Mouse (Mus musculus) kidney, embryonic 14.5 days (tissue): ENCODE results near the gene Frmd4a. TPM values are rescaled to one million over a fixed set of nuclear protein-coding genes. Genes with fewer than 3 reads are reported as not detected.

Experiments used
- ATAC-seq: fragments of 200-750 bp; cut with Nextera tagmentation; 2 replicates; pipeline ENCODE4 v1.8.0; 2017; ENCODE audit warnings: moderate number of reproducible peaks, mild to moderate bottlenecking, moderate TSS enrichment, moderate library complexity; ENCODE audit not compliant: low FRiP score, low TSS enrichment
- H3K27ac ChIP-seq: fragments of 300-500 bp; sonication (generic); 2 replicates; pipeline ENCODE4 v1.5.1; 2014; ENCODE audit warnings: low read depth, mild to moderate bottlenecking, low read length, moderate library complexity, mixed read lengths
- H3K27me3 ChIP-seq: fragments of 300-500 bp; sonication (generic); 2 replicates; pipeline ENCODE4 v1.6.1; 2014; ENCODE audit warnings: mild to moderate bottlenecking, low read length; ENCODE audit not compliant: control insufficient read depth, insufficient read depth
- H3K36me3 ChIP-seq: fragments of 300-500 bp; sonication (generic); 2 replicates; pipeline ENCODE4 v1.6.1; 2014; ENCODE audit warnings: low read length, mixed read lengths; ENCODE audit not compliant: control insufficient read depth, insufficient read depth
- H3K4me1 ChIP-seq: fragments of 300-500 bp; sonication (generic); 2 replicates; pipeline ENCODE4 v1.6.1; 2014; ENCODE audit warnings: low read length, mixed read lengths; ENCODE audit not compliant: control insufficient read depth, insufficient read depth
- H3K4me2 ChIP-seq: fragments of 300-500 bp; sonication (generic); replicated peaks from 2 replicates; pipeline ENCODE4 v1.6.1; 2014; ENCODE audit warnings: low read depth, mild to moderate bottlenecking, low read length
- H3K4me3 ChIP-seq: fragments of 300-500 bp; sonication (generic); 2 replicates; pipeline ENCODE4 v1.5.1; 2014; ENCODE audit warnings: mild to moderate bottlenecking, low read length
- H3K9ac ChIP-seq: fragments of 300-500 bp; sonication (generic); 2 replicates; pipeline ENCODE4 v1.6.1; 2014; ENCODE audit warnings: low read depth, mild to moderate bottlenecking, low read length, moderate library complexity
- H3K9me3 ChIP-seq: fragments of 300-500 bp; sonication (generic); 2 replicates; pipeline ENCODE4 v1.6.1; 2016; ENCODE audit warnings: low read length; ENCODE audit not compliant: control insufficient read depth
- WGBS: fragments of 180-500 bp; shearing (Covaris S2); extraction: QIAGEN DNeasy Blood & Tissue Kit; methylation state at CpG from one replicate; pipeline ENCODE4 v1.1.7; 2014; 5-methylcytosine and 5-hydroxymethylcytosine counted together
- polyA plus RNA-seq: library from polyadenylated mRNA; unstranded; fragments of >200 nt; fragmentation: Nextera tagmentation; extraction: Ambion mirVana; gene quantifications from 2 replicates; pipeline ENCODE4 v1.2.1, GENCODE M21; 2014

The Frmd4a gene
- polyA plus RNA-seq, 1 experiment from 2014 or later: 39.2 TPM

DNA sequence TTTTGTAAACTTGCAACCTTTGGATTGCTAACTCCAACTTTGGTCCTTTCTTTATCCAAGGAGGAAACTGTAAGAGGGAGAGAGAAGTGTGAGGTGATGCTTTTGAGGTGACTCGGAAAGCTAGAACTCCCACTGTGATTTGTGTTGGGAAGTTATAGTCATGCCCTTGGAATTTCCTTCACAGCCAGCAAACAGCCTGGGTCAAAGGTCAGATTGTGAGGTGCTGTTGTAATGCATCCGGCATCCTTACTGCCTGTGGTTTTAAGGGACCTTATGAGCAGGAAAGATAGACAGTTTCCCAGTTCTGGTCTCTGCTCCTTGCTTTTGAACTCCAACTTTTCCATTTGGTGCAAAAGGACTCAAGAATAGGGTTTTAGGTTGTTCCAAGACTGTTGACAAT lies 404.2 kb downstream of the Frmd4a start:
- no peak for ATAC-seq
- no peaks in the 10 kb centered on the region for H3K4me1 ChIP-seq
- no peak overlapping the region for H3K27ac ChIP-seq
- H3K36me3 ChIP-seq: no peaks in the 10 kb centered on the region
- H3K4me3 ChIP-seq: no peak overlapping the region
- WGBS: 13% methylated on average over 2 of the region's 2 CpGs
- H3K9ac ChIP-seq: no peak overlapping the region
- H3K27me3 ChIP-seq: no peaks in the 10 kb centered on the region
- H3K9me3 ChIP-seq: no peaks in the 10 kb centered on the region
- H3K4me2 ChIP-seq: no peak overlapping the region

DNA sequence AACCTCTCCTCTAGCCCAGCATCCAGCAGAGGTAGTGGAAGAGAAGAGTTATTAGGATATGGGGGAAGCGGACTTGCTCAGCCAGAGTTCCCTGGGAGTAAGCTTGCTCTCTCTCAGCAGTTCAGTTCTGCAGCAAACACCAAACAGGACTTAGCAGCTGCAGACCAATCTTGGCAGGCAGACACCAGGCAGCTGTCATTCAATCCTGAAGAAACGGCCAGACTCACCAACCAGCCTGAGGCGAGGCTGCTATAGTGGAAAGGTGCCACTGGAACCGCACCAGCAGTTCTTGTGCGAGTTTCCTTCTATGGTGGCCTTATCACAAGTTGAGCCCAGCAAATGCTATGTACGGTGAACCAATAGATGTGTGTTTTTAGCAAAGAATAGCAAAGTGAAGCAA lies 406.4 kb downstream of the Frmd4a start:
- no peak overlapping the region for H3K4me3 ChIP-seq
- H3K4me2 ChIP-seq: no peak overlapping the region
- no peaks in the 10 kb centered on the region for H3K36me3 ChIP-seq
- no peak overlapping the region for H3K27ac ChIP-seq
- no peaks in the 10 kb centered on the region for H3K27me3 ChIP-seq
- no peaks in the 10 kb centered on the region for H3K4me1 ChIP-seq
- 83% methylated on average over 6 of the region's 6 CpGs for WGBS
- no peak for ATAC-seq
- H3K9ac ChIP-seq: no peak overlapping the region
- H3K9me3 ChIP-seq: no peaks in the 10 kb centered on the region

DNA sequence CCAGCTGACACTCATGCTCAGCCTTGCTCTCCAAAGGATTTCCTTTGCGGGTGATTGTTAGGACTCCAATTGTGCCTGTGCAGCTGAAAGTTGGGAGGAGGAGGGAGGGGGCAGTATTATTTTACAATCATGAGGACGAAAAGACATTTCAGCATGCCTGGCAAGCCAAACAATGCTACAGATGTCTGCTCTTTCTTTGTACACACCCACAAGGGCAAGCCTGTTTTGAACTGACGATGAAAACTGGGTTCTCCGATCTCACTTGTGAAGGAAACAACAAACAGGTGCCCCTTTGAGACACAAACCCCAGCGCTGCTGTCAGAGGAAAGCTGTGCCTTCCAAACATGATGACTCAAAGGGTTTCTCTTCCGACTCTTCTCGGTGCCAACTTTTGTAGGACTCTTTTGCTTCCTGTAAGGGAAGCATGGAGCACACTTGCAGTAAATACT lies 410.9 kb downstream of the Frmd4a start:
- no peaks in the 10 kb centered on the region for H3K36me3 ChIP-seq
- H3K4me1 ChIP-seq: peaks cover 6% of the 10 kb centered on the region
- WGBS: 77% methylated on average over 7 of the region's 7 CpGs
- no peak overlapping the region for H3K4me2 ChIP-seq
- no peak overlapping the region for H3K27ac ChIP-seq
- no peak for ATAC-seq
- no peak overlapping the region for H3K4me3 ChIP-seq
- no peaks in the 10 kb centered on the region for H3K9me3 ChIP-seq
- no peaks in the 10 kb centered on the region for H3K27me3 ChIP-seq
- H3K9ac ChIP-seq: no peak overlapping the region

DNA sequence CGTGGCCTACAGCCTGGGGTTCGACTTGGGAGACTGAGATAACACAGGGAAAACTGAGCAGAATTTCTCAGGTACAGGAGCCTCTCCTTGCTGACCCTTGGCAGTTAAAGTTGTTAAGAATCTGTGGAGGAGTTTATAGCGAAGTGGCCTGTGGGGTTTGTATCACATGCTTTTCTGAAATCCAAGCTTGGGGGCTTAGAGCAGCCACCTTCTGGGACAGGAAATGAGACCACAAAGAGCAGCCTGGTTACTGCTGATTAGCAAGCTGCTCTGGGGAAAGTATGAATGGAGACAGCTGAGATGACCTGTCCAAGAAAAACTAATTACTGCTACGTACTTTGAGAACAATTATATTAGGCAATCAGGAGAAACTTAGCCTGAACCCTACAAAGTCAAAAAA lies 415.6 kb downstream of the Frmd4a start:
- Histone ChIP-seq H3K4me2 (no peak overlapping the region), H3K27me3 (no peaks in the 10 kb centered on the region), H3K27ac (peak overlapping the region; percentile 9; the same call in 1 of the 2 replicates), H3K4me1 (peaks cover 6% of the 10 kb centered on the region), H3K9me3 (no peaks in the 10 kb centered on the region), H3K9ac (no peak overlapping the region), H3K4me3 (no peak overlapping the region), H3K36me3 (peaks cover 5% of the 10 kb centered on the region; the same call in 1 of the 2 replicates)
- WGBS: 29% methylated on average over 4 of the region's 4 CpGs
- peak; percentile 29; the same call in 1 of the 2 replicates for ATAC-seq

DNA sequence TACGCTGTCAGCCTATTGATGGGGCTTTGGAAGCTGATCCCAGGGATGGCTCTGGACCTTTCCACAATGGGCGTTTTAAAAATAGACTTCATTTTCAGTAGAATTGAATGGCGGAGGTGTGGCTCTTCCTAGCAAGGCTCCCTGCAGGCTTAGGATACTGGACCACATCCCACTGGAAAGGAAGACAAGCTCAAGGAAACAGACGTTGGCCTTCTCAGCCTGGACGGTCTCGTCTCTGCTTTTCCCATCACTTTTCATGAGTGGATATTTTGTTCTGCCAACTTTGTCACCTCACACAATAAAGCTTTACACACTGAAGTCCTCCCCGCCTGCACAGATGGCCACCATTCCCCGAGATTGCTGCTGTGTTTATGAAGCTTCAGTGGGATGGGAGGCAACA lies 417.5 kb downstream of the Frmd4a start:
- Histone ChIP-seq H3K4me3 (no peak overlapping the region), H3K9me3 (no peaks in the 10 kb centered on the region), H3K36me3 (peaks cover 5% of the 10 kb centered on the region; the same call in 1 of the 2 replicates), H3K4me2 (no peak overlapping the region), H3K9ac (no peak overlapping the region), H3K27ac (no peak overlapping the region), H3K4me1 (peaks cover 6% of the 10 kb centered on the region), H3K27me3 (no peaks in the 10 kb centered on the region)
- no peak for ATAC-seq
- 84% methylated on average over 8 of the region's 8 CpGs for WGBS

DNA sequence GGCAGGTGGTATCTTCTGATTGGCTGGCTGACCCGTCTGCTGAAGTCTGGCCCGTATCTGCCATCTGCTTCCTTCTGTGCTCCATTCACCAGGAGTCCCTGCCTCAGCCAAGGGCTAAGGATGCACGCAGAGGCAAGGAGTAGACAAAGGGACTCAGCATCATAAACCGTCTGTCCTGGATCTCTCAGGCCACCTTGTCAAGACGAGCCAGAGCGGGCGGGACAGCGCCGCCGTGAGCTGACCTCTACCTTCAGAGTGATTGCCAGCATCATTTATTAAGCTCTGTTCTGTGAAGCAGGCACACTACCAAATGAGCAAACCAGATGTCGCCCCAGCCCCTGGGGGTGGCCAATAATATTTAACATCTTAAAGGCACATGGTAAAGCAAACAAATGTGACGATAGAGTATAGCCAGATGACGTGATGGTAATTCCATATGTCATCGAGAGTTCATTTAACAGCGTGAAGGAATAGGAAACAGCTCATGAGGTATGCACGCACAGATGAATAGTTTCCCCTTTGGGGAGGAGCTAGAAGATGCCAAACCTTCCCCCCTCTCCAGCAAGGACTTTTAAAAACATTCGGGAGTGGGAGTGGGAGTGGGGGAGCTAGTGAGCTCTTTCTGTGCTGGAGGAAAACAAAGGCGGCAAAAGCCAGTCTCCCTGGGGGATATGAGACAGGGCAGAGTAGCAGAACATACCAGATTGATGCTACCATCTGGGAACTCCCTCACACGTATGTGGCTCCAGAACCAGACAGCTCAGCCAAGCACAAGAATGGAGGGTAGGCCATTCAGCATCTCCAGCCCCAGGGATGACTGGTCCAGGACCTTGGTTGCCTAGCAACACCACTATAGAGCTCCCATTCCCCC lies 419.1 kb downstream of the Frmd4a start:
- peaks cover 14% of the 10 kb centered on the region for H3K4me1 ChIP-seq
- H3K4me3 ChIP-seq: no peak overlapping the region
- no peaks in the 10 kb centered on the region for H3K27me3 ChIP-seq
- WGBS: 67% methylated on average over 19 of the region's 19 CpGs
- no peak for ATAC-seq
- no peak overlapping the region for H3K27ac ChIP-seq
- no peak overlapping the region for H3K4me2 ChIP-seq
- H3K9me3 ChIP-seq: no peaks in the 10 kb centered on the region
- H3K36me3 ChIP-seq: peaks cover 5% of the 10 kb centered on the region; the same call in 1 of the 2 replicates
- H3K9ac ChIP-seq: no peak overlapping the region

DNA sequence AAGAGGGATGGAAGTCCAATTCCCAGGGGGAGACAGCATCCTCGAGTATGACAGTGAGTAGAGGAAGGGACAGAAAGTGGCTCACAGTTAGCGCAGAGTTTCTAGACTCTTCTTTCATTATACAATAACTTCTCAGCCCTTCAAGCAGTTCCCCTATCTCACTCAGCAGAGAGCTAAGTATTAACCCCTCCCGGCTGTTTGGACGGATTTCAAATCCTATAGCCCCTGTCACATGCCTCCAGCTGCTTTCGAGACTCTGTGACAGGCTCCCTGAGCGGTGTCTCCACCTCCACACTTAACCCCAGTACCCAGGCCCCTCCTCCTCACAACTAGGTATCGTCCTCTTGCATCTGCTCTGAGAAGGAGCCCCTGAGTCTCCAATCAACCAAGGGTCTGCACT lies 421.2 kb downstream of the Frmd4a start:
- H3K4me3 ChIP-seq: no peak overlapping the region
- peaks cover 10% of the 10 kb centered on the region; the same call in 1 of the 2 replicates for H3K4me1 ChIP-seq
- no peak overlapping the region for H3K4me2 ChIP-seq
- no peak overlapping the region for H3K27ac ChIP-seq
- no peak overlapping the region for H3K9ac ChIP-seq
- H3K36me3 ChIP-seq: peaks cover 5% of the 10 kb centered on the region; the same call in 1 of the 2 replicates
- H3K27me3 ChIP-seq: no peaks in the 10 kb centered on the region
- no peak for ATAC-seq
- WGBS: 53% methylated on average over 7 of the region's 7 CpGs
- H3K9me3 ChIP-seq: no peaks in the 10 kb centered on the region

DNA sequence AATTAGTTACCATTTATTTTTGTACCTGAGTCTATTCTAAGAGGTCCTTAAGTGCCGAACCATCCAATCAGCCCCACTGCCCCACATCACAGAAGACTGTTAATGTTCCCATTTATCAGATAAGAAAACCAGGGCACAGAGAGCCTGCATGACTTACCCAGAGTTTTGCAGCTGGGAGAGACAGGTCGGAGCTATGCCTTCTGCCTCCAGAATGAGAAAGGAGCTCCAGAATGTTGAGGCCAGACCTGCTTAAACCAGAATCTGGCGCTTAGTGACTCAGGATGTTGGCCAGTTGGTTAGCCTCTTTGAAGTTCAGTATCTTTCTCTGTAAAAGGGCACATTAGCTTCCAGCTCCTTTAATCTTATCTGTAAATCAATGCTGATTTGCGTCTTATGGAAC lies 422.4 kb downstream of the Frmd4a start:
- ATAC-seq: no peak
- WGBS: 73% methylated on average over 4 of the region's 4 CpGs
- H3K9me3 ChIP-seq: no peaks in the 10 kb centered on the region
- H3K27me3 ChIP-seq: no peaks in the 10 kb centered on the region
- peaks cover 10% of the 10 kb centered on the region; the same call in 1 of the 2 replicates for H3K4me1 ChIP-seq
- H3K36me3 ChIP-seq: peaks cover 5% of the 10 kb centered on the region; the same call in 1 of the 2 replicates
- H3K4me3 ChIP-seq: no peak overlapping the region
- no peak overlapping the region for H3K4me2 ChIP-seq
- no peak overlapping the region for H3K27ac ChIP-seq
- H3K9ac ChIP-seq: no peak overlapping the region

DNA sequence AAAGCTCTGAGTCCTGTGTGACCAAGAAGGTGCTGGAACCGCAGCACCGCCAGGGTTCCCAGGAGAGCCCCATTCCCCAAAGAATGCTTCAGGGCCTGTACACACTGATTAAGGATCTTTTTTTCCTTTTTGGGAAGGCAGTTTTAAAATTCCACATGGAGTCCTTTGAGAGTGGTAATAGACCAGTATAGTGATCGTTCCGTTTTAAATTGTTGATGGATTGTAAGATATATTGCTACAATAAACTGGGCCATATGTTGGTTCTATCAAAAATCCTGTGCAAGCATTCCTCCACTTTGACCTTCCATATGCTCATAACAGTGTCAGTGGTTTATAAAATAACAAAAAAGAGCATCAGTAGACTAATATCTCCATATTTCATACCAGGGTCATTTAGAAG lies 424.3 kb downstream of the Frmd4a start:
- H3K4me3 ChIP-seq: no peak overlapping the region
- no peaks in the 10 kb centered on the region for H3K27me3 ChIP-seq
- no peak overlapping the region for H3K9ac ChIP-seq
- no peaks in the 10 kb centered on the region for H3K36me3 ChIP-seq
- H3K27ac ChIP-seq: peak overlapping the region; percentile 20; the same call in 1 of the 2 replicates
- no peak for ATAC-seq
- H3K4me2 ChIP-seq: no peak overlapping the region
- H3K4me1 ChIP-seq: peaks cover 10% of the 10 kb centered on the region; the same call in 1 of the 2 replicates
- WGBS: 78% methylated on average over 4 of the region's 4 CpGs
- no peaks in the 10 kb centered on the region for H3K9me3 ChIP-seq
